Mouse (Mus musculus) lung, postnatal 0 days (tissue): ENCODE results near the gene Sumo1. TPM values are rescaled to one million over a fixed set of nuclear protein-coding genes. Genes with fewer than 3 reads are reported as not detected.
A peak's percentile ranks its signal among the peaks of the same experiment; 100 is the strongest.

ENCODE experiments used
- ATAC-seq: fragments of 200-750 bp; cut with Nextera tagmentation; 2 replicates; pipeline ENCODE4 v1.8.0; 2017; ENCODE audit warnings: moderate library complexity
- DNase-seq: peaks from one replicate; pipeline ENCODE4 v3.0.0-alpha.2; 2016; ENCODE audit warnings: low spot score
- H3K27ac ChIP-seq: fragments of 300-500 bp; sonication (generic); 2 replicates; pipeline ENCODE4 v1.5.1; 2014; ENCODE audit warnings: antibody characterized with exemption, mild to moderate bottlenecking, low read length, mixed read lengths
- H3K27me3 ChIP-seq: fragments of 300-500 bp; sonication (generic); replicated peaks from 2 replicates; pipeline ENCODE4 v1.6.1; 2014; ENCODE audit warnings: low read length, mixed read lengths; ENCODE audit not compliant: insufficient read depth
- H3K36me3 ChIP-seq: fragments of 300-500 bp; sonication (generic); 2 replicates; pipeline ENCODE4 v1.6.1; 2014; ENCODE audit warnings: low read length, mixed read lengths; ENCODE audit not compliant: insufficient read depth
- H3K4me1 ChIP-seq: fragments of 300-500 bp; sonication (generic); 2 replicates; pipeline ENCODE4 v1.6.1; 2014; ENCODE audit warnings: antibody characterized with exemption, low read depth, low read length, mixed read lengths; ENCODE audit not compliant: insufficient read depth
- H3K4me2 ChIP-seq: fragments of 300-500 bp; sonication (generic); replicated peaks from 2 replicates; pipeline ENCODE4 v1.6.1; 2014; ENCODE audit warnings: low read depth, mild to moderate bottlenecking, low read length, moderate library complexity, mixed read lengths
- H3K4me3 ChIP-seq: fragments of 300-500 bp; sonication (generic); 2 replicates; pipeline ENCODE4 v1.5.1; 2014; ENCODE audit warnings: low read depth, low read length
- H3K9ac ChIP-seq: fragments of 300-500 bp; sonication (generic); replicated peaks from 2 replicates; pipeline ENCODE4 v1.6.1; 2014; ENCODE audit warnings: low read depth, mild to moderate bottlenecking
- H3K9me3 ChIP-seq: fragments of 300-500 bp; sonication (generic); 2 replicates; pipeline ENCODE4 v1.6.1; 2016; ENCODE audit warnings: low read length, mixed read lengths
- CTCF ChIP-seq: IDR thresholded peaks from 2 replicates; pipeline ENCODE4 v1.5.1; 2016; ENCODE audit warnings: antibody characterized with exemption, mild to moderate bottlenecking
- EP300 ChIP-seq: IDR thresholded peaks from 2 replicates; pipeline ENCODE4 v1.6.1; 2016; ENCODE audit warnings: antibody characterized with exemption, mild to moderate bottlenecking, control low read depth
- WGBS: fragments of 180-500 bp; shearing (Covaris S2); extraction: QIAGEN DNeasy Blood & Tissue Kit; methylation state at CpG from one replicate; pipeline ENCODE4 v1.1.7; 2014; 5-methylcytosine and 5-hydroxymethylcytosine counted together
- polyA plus RNA-seq: library from polyadenylated mRNA; unstranded; fragments of >200 nt; fragmentation: Nextera tagmentation; extraction: Ambion mirVana; gene quantifications from 2 replicates; pipeline ENCODE4 v1.2.1, GENCODE M21; 2015

Sumo1 gene
- polyA plus RNA-seq, 1 experiment from 2014 or later: 257 TPM

DNA sequence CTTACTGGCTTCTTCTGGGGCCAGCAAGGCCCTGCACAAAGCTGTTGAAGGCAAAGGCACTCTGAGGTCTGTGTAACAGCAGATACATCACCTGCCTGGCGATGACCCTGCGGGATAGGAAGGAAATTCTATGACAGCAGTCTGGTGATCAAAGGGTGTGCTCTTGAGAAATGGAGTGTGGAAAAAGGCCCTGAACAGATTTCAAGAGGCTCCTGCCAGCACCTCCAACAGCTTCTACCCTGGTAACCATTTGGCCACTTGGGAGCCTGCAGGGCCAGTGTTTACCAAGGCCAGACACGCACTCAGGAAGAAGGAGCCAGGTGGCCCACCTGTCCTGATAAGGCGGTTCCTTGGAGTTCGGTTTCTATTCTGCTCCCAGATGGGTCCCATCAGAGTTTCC, 91.3 kb downstream of the Sumo1 start:
- Histone ChIP-seq H3K27ac (peak overlapping the region; percentile 74), H3K36me3 (no peaks in the 10 kb centered on the region), H3K4me1 (peaks cover 9% of the 10 kb centered on the region; the same call in 1 of the 2 replicates), H3K4me3 (no peak overlapping the region), H3K27me3 (no peaks in the 10 kb centered on the region), H3K9ac (no peak overlapping the region), H3K4me2 (no peak overlapping the region), H3K9me3 (no peaks in the 10 kb centered on the region)
- DNase-seq (peak; percentile 74), ATAC-seq (peak; percentile 46)
- WGBS: 16% methylated on average over 5 of the region's 5 CpGs
- TF ChIP-seq EP300 (0 out of 2 replicates have a peak, but pooled peaks have one; percentile 17), CTCF (no peak)

DNA sequence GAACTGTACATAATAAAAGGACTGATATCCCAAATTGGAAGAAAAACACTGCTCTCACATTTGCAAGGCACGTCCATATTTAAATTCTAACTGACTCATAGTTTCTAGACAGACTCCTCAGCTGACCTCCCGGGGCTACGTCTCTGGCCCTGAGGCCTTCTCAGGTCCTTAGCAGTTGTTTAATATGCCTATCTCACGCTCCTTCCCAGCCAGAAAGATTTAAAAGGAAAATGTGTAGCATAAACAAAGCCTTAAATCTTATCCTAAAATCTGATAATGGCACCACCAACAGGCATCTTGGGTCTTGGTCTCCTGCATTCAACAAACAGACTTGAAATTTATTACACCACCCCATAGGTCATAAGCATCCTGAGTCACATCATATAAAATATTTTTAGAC, 91.9 kb downstream of the Sumo1 start:
- H3K27me3 ChIP-seq: no peaks in the 10 kb centered on the region
- no peak overlapping the region for H3K9ac ChIP-seq
- H3K4me1 ChIP-seq: peaks cover 9% of the 10 kb centered on the region; the same call in 1 of the 2 replicates
- WGBS: 25% methylated on average over 4 of the region's 4 CpGs
- H3K4me2 ChIP-seq: no peak overlapping the region
- H3K36me3 ChIP-seq: no peaks in the 10 kb centered on the region
- no peak overlapping the region for H3K4me3 ChIP-seq
- no peaks in the 10 kb centered on the region for H3K9me3 ChIP-seq
- H3K27ac ChIP-seq: no peak overlapping the region
- no peak for ATAC-seq
- peak; percentile 9 for DNase-seq
- TF ChIP-seq CTCF (no peak), EP300 (no peak)

DNA sequence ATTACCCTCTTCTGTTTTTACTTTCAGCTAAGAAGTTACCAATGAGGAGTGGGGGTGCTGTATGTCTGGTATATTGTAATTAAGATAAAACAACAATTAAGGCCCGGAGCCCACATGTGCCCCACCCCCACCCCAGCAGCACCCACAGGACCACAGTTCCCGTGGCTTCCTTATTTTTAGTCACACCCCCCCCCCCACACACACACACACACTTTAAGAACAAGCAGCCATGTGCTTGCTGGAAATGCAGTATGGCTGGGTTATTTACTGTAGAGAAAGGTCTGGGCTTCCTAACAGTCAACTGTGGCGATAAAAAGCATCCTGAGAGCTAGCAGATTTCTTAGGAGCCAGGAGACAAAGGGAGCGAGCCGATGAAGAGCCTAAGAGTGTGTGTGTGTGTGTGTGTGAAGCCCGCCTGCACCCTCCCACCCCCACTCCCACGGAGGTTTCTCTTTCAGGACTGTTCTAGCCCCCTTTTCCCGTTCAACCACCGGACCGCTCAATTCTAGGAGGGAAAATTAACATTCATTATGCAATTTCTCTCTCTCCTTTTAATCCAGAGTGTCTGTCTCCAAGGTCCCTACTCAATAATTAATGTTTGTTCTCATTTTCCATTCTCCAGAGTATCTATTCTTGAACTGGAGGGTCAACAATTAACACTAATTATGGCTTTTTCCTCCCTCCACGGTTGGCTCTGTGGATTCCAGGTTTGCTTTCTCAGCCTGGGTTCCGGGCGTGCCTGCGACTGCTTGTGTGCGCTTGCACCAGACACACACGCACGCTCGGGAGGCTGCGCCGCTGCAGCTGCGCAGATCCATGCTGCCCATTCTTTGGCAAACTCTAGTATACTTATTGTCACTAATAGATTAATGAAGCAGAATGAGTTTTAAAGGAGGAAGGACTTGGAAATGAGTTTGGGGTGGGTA, 96.1 kb downstream of the Sumo1 start:
- WGBS: 48% methylated on average over 21 of the region's 21 CpGs
- no peak for DNase-seq

DNA sequence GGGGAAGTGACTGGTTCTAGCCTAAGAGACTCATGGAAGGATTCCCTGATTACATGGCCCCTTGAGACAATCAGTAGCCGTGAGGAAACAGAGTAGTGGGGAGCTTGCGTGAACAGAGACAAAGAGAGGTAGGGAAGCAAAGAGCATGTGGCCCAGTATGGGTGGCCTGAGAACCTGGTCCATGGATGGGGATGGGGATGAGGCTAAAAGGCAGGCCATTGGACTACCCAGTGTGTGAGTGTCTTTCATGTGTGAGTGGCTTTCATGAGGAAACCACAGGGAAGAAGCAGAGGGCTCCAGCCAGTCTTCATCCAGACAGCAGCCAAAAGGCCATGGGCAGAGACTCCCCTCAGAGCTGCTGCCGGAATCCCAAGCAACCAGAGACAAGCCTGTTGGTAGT, 96.8 kb downstream of the Sumo1 start:
- no peak overlapping the region for H3K27ac ChIP-seq
- H3K27me3 ChIP-seq: no peaks in the 10 kb centered on the region
- H3K4me1 ChIP-seq: no peaks in the 10 kb centered on the region
- no peak overlapping the region for H3K4me2 ChIP-seq
- no peak for TF ChIP-seq CTCF
- no peak for TF ChIP-seq EP300
- H3K4me3 ChIP-seq: no peak overlapping the region
- H3K9me3 ChIP-seq: no peaks in the 10 kb centered on the region
- 87% methylated on average over 3 of the region's 3 CpGs for WGBS
- DNase-seq (no peak), ATAC-seq (no peak)
- H3K36me3 ChIP-seq: no peaks in the 10 kb centered on the region
- H3K9ac ChIP-seq: no peak overlapping the region

More for the DNA sequence above, 96.1 kb downstream of the Sumo1 start:
- Histone ChIP-seq H3K27ac (no peak overlapping the region), H3K4me2 (peak overlapping the region; percentile 37), H3K9me3 (no peaks in the 10 kb centered on the region), H3K36me3 (no peaks in the 10 kb centered on the region), H3K9ac (no peak overlapping the region), H3K4me1 (peaks cover 5% of the 10 kb centered on the region; the same call in 1 of the 2 replicates), H3K27me3 (no peaks in the 10 kb centered on the region), H3K4me3 (no peak overlapping the region; the same call in 1 of the 2 replicates)
- no peak for TF ChIP-seq EP300
- no peak for ATAC-seq

DNA sequence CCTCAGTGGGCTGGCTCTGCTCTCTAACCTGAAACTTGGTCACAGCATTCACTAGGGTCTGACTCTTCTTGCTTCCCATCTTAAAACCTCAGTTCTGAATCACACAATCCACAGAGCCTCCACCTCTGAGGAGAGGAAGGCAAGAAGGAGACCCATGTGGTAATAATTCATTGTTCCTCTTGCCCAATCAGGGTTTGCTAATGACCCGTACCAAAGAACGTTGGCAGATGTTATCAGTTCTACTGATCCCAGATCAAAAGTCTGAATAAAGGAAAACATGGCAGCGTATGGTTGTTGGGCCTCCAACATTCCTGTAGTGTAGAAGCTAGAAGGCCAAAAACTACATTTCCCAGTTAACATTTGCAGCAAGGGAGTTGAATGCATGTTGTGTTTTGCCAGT, 99.1 kb downstream of the Sumo1 start:
- WGBS: 78% methylated on average over 3 of the region's 3 CpGs
- H3K9ac ChIP-seq: no peak overlapping the region
- no peaks in the 10 kb centered on the region for H3K4me1 ChIP-seq
- no peaks in the 10 kb centered on the region for H3K9me3 ChIP-seq
- no peaks in the 10 kb centered on the region for H3K27me3 ChIP-seq
- TF ChIP-seq EP300 (no peak), CTCF (no peak)
- H3K4me2 ChIP-seq: no peak overlapping the region
- no peak overlapping the region for H3K4me3 ChIP-seq
- H3K36me3 ChIP-seq: no peaks in the 10 kb centered on the region
- H3K27ac ChIP-seq: no peak overlapping the region
- DNase-seq (no peak), ATAC-seq (no peak)

DNA sequence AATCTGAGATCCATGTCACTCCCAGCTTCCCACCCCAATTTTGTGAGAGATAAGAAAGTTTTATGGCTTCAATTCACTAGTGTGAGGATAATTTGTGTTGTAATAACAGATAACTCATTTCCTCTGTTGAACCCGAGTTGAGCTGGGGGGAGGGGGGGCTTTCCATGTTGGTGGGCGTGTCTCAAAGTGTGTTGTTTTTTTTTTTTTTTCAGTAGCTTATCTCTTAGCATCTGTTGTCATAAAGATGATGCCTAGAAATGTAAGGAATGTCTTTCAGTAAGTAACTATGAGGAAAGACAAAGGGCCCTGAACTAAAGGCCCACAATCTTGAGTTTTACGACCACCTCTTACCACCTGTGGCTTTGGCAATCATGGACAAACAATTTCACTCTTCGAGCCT, 99.9 kb downstream of the Sumo1 start:
- DNase-seq (no peak), ATAC-seq (no peak)
- Histone ChIP-seq H3K36me3 (no peaks in the 10 kb centered on the region), H3K27me3 (no peaks in the 10 kb centered on the region), H3K4me2 (no peak overlapping the region), H3K4me1 (no peaks in the 10 kb centered on the region), H3K27ac (no peak overlapping the region), H3K9ac (no peak overlapping the region), H3K9me3 (no peaks in the 10 kb centered on the region), H3K4me3 (no peak overlapping the region)
- no peak for TF ChIP-seq EP300
- TF ChIP-seq CTCF: no peak
- 47% methylated on average over 4 of the region's 4 CpGs for WGBS
